Mouse (Mus musculus): ENCODE results near the gene Pfdn6.

- no peak for TF ChIP-seq CTCF (IDR thresholded peaks at IDR 0.05; ENCODE audit: insufficient read depth, low read length)
- no peak for TF ChIP-seq POLR2A (IDR thresholded peaks at IDR 0.05; ENCODE audit: borderline replicate concordance, extremely low read depth, low read depth, low read length)
Measured at GRCm38 (mm10) chr17:33979512-33980050, 39.4 kb upstream of the Pfdn6 start.
